Comparison of ENCODE assay signal across 25 mouse cellular contexts in genomic region chr5:42502802-42503136, GRCm38 (mm10).
DNase-seq lines count a peak whose midpoint lies in the region; ATAC-seq and TF ChIP-seq lines count a peak whose summit lies in the region.
"Had no signal": no experiment of that assay in that cellular context is flagged by ENCODE, and none has a peak within 500 bp of the region (broad histone marks: within the 10 kb centered on the region; RNA-seq: fewer than 3 reads in every experiment).

No protein-coding gene starts in this region.

- DNase-seq in hindbrain, embryonic 14.5 days (ENCODE audit: low spot score): no peak
- no peak for DNase-seq in hindbrain, embryonic 11.5 days (ENCODE audit: low spot score)
- no peak for DNase-seq in forebrain, postnatal 0 days
- no peak for DNase-seq in MN1 (ENCODE audit: low spot score)
- DNase-seq: adrenal gland, adult 2 months; adrenal gland, postnatal 25 days; B cell, adult 2 months; cerebellum, adult 11-12 months; cerebellum, adult 8-10 months; cerebellum, postnatal 10 days; cerebellum, postnatal 36 days; gastrocnemius, adult 2 months; gastrocnemius, postnatal 14 days; heart, adult 11 months had no signal

- no peak overlapping the region for H3K27ac ChIP-seq in hindbrain, embryonic 14.5 days
- H3K27ac ChIP-seq in hindbrain, embryonic 11.5 days (ENCODE audit: low read depth, low read length): no peak overlapping the region
- peak overlapping the region; percentile 48 for H3K27ac ChIP-seq in midbrain, embryonic 13.5 days
- peak overlapping the region; percentile 10; the same call in 1 of the 2 replicates for H3K27ac ChIP-seq in midbrain, embryonic 16.5 days (ENCODE audit: low read length)
- no peak overlapping the region for H3K27ac ChIP-seq in forebrain, postnatal 0 days (ENCODE audit: low read depth, low read length)
- H3K27ac ChIP-seq: embryonic facial prominence, embryonic 10.5 days; embryonic facial prominence, embryonic 13.5 days; forebrain, embryonic 10.5 days; forebrain, embryonic 13.5 days; gastrocnemius, adult 2 months; hindbrain, embryonic 15.5 days; intestine, embryonic 15.5 days had no signal

- H3K9ac ChIP-seq in hindbrain, embryonic 14.5 days: no peak overlapping the region
- H3K9ac ChIP-seq in hindbrain, embryonic 11.5 days (ENCODE audit: low read depth, low read length): no peak overlapping the region
- no peak overlapping the region for H3K9ac ChIP-seq in midbrain, embryonic 13.5 days (replicated peaks)
- H3K9ac ChIP-seq in midbrain, embryonic 16.5 days (ENCODE audit: low read depth, low read length): no peak overlapping the region
- no peak overlapping the region for H3K9ac ChIP-seq in forebrain, postnatal 0 days
- H3K9ac ChIP-seq: embryonic facial prominence, embryonic 13.5 days; forebrain, embryonic 13.5 days; hindbrain, embryonic 15.5 days; intestine, embryonic 15.5 days had no signal

- peak; percentile 37; the same call in 1 of the 2 replicates for ATAC-seq in hindbrain, embryonic 14.5 days (ENCODE audit: low FRiP score)
- ATAC-seq in hindbrain, embryonic 11.5 days (ENCODE audit: low FRiP score): no peak
- peak; percentile 75 for ATAC-seq in midbrain, embryonic 13.5 days
- ATAC-seq in midbrain, embryonic 16.5 days: peak; percentile 55
- ATAC-seq in forebrain, postnatal 0 days: no peak
- ATAC-seq: forebrain, embryonic 13.5 days; intestine, embryonic 15.5 days had no signal

- H3K4me1 ChIP-seq in hindbrain, embryonic 14.5 days (replicated peaks; ENCODE audit: control insufficient read depth, insufficient read depth, low read length): no peaks in the 10 kb centered on the region
- H3K4me1 ChIP-seq in hindbrain, embryonic 11.5 days (replicated peaks; ENCODE audit: control insufficient read depth, insufficient read depth, low read length): no peaks in the 10 kb centered on the region
- peaks cover 15% of the 10 kb centered on the region for H3K4me1 ChIP-seq in midbrain, embryonic 13.5 days (replicated peaks)
- H3K4me1 ChIP-seq in midbrain, embryonic 16.5 days (ENCODE audit: control insufficient read depth, insufficient read depth, low read length): peaks cover 4% of the 10 kb centered on the region; the same call in 1 of the 2 replicates
- no peaks in the 10 kb centered on the region for H3K4me1 ChIP-seq in forebrain, postnatal 0 days (ENCODE audit: insufficient read depth)
- H3K4me1 ChIP-seq: embryonic facial prominence, embryonic 10.5 days; embryonic facial prominence, embryonic 13.5 days; forebrain, embryonic 10.5 days; forebrain, embryonic 13.5 days; hindbrain, embryonic 15.5 days; intestine, embryonic 15.5 days had no signal

- TF ChIP-seq CTCF in forebrain, postnatal 0 days (IDR thresholded peaks at IDR 0.05; ENCODE audit: low read depth): no peak

- H3K36me3 ChIP-seq in hindbrain, embryonic 14.5 days (replicated peaks; ENCODE audit: control insufficient read depth, insufficient read depth): no peaks in the 10 kb centered on the region
- H3K36me3 ChIP-seq in hindbrain, embryonic 11.5 days (ENCODE audit: control insufficient read depth, insufficient read depth, low read length): no peaks in the 10 kb centered on the region
- no peaks in the 10 kb centered on the region for H3K36me3 ChIP-seq in midbrain, embryonic 13.5 days
- H3K36me3 ChIP-seq in midbrain, embryonic 16.5 days (ENCODE audit: control insufficient read depth, insufficient read depth, low read length): no peaks in the 10 kb centered on the region
- H3K36me3 ChIP-seq in forebrain, postnatal 0 days (ENCODE audit: insufficient read depth): no peaks in the 10 kb centered on the region
- H3K36me3 ChIP-seq: embryonic facial prominence, embryonic 10.5 days; embryonic facial prominence, embryonic 13.5 days; forebrain, embryonic 10.5 days; G1E; hindbrain, embryonic 15.5 days; intestine, embryonic 15.5 days had no signal

- H3K4me2 ChIP-seq in hindbrain, embryonic 14.5 days (replicated peaks): no peak overlapping the region
- no peak overlapping the region for H3K4me2 ChIP-seq in hindbrain, embryonic 11.5 days (replicated peaks; ENCODE audit: low read depth, low read length)
- 0 out of 2 replicates have a peak overlapping the region, but pooled peaks have one; percentile 1 for H3K4me2 ChIP-seq in midbrain, embryonic 13.5 days (replicated peaks)
- H3K4me2 ChIP-seq in midbrain, embryonic 16.5 days (ENCODE audit: low read length): no peak overlapping the region
- H3K4me2 ChIP-seq in forebrain, postnatal 0 days (ENCODE audit: low read depth): no peak overlapping the region
- H3K4me2 ChIP-seq: embryonic facial prominence, embryonic 13.5 days; forebrain, embryonic 13.5 days; heart, embryonic 11.5 days; hindbrain, embryonic 15.5 days; intestine, embryonic 15.5 days had no signal

- 91% methylated on average over 1 of the region's 1 CpGs for WGBS in hindbrain, embryonic 14.5 days
- WGBS in hindbrain, embryonic 11.5 days: 94% methylated on average over 1 of the region's 1 CpGs
- WGBS in midbrain, embryonic 13.5 days: 91% methylated on average over 1 of the region's 1 CpGs
- WGBS in midbrain, embryonic 16.5 days: 87% methylated on average over 1 of the region's 1 CpGs
- WGBS in forebrain, postnatal 0 days: 90% methylated on average over 1 of the region's 1 CpGs

- no peaks in the 10 kb centered on the region for H3K9me3 ChIP-seq in hindbrain, embryonic 14.5 days (ENCODE audit: control insufficient read depth, low read length)
- no peaks in the 10 kb centered on the region for H3K9me3 ChIP-seq in hindbrain, embryonic 11.5 days (ENCODE audit: control insufficient read depth, low read length)
- H3K9me3 ChIP-seq in midbrain, embryonic 13.5 days: no peaks in the 10 kb centered on the region
- H3K9me3 ChIP-seq in midbrain, embryonic 16.5 days (replicated peaks; ENCODE audit: control insufficient read depth, low read length, poor library complexity, severe bottlenecking): no peaks in the 10 kb centered on the region
- H3K9me3 ChIP-seq in forebrain, postnatal 0 days (ENCODE audit: low read length): no peaks in the 10 kb centered on the region
- H3K9me3 ChIP-seq: embryonic facial prominence, embryonic 10.5 days; embryonic facial prominence, embryonic 13.5 days; forebrain, embryonic 10.5 days; forebrain, embryonic 13.5 days; G1E; hindbrain, embryonic 15.5 days; intestine, embryonic 15.5 days had no signal

- no peaks in the 10 kb centered on the region for H3K27me3 ChIP-seq in hindbrain, embryonic 14.5 days (ENCODE audit: control insufficient read depth, insufficient read depth, low read length)
- H3K27me3 ChIP-seq in hindbrain, embryonic 11.5 days (ENCODE audit: control insufficient read depth, insufficient read depth, low read length): no peaks in the 10 kb centered on the region
- no peaks in the 10 kb centered on the region for H3K27me3 ChIP-seq in midbrain, embryonic 13.5 days
- no peaks in the 10 kb centered on the region for H3K27me3 ChIP-seq in midbrain, embryonic 16.5 days (ENCODE audit: control insufficient read depth, insufficient read depth, low read depth, low read length)
- no peaks in the 10 kb centered on the region for H3K27me3 ChIP-seq in forebrain, postnatal 0 days (ENCODE audit: insufficient read depth, low read length)
- H3K27me3 ChIP-seq: CH12.LX; embryonic facial prominence, embryonic 13.5 days; forebrain, embryonic 13.5 days; hindbrain, embryonic 15.5 days; intestine, embryonic 15.5 days had no signal

- H3K4me3 ChIP-seq in hindbrain, embryonic 14.5 days (replicated peaks; ENCODE audit: low read length): no peak overlapping the region
- no peak overlapping the region for H3K4me3 ChIP-seq in hindbrain, embryonic 11.5 days (ENCODE audit: low read depth, low read length)
- H3K4me3 ChIP-seq in midbrain, embryonic 13.5 days (replicated peaks): no peak overlapping the region
- H3K4me3 ChIP-seq in midbrain, embryonic 16.5 days (ENCODE audit: low read depth, low read length): no peak overlapping the region
- H3K4me3 ChIP-seq in forebrain, postnatal 0 days (ENCODE audit: low read depth, low read length): no peak overlapping the region
- H3K4me3 ChIP-seq: embryonic facial prominence, embryonic 10.5 days; embryonic facial prominence, embryonic 13.5 days; forebrain, embryonic 10.5 days; forebrain, embryonic 13.5 days; gastrocnemius, adult 2 months; hindbrain, embryonic 15.5 days; intestine, embryonic 15.5 days had no signal

Comparison
In these comparisons a context has a peak if more than half of its experiments do, and no peak if none do; other contexts are left out.
1. ATAC-seq: peak in hindbrain, embryonic 14.5 days (single experiment), midbrain, embryonic 13.5 days (single experiment) and midbrain, embryonic 16.5 days (single experiment); none in hindbrain, embryonic 11.5 days (single experiment) and forebrain, postnatal 0 days (single experiment).
2. H3K27ac ChIP-seq: peak in midbrain, embryonic 13.5 days (single experiment) and midbrain, embryonic 16.5 days (single experiment); none in hindbrain, embryonic 14.5 days (single experiment), hindbrain, embryonic 11.5 days (single experiment) and forebrain, postnatal 0 days (single experiment).